Mouse (Mus musculus) telencephalon, adult 2 months (tissue): ENCODE results near the gene Pdp2.
A peak's percentile ranks its signal among the peaks of the same experiment; 100 is the strongest.
"Not testable (repeated sequence)": the region's sequence is repeated elsewhere in the genome, so short reads cannot be mapped to it uniquely, and the experiment has no call there.

Experiments used
- DNase-seq: peaks from one replicate; pipeline ENCODE4 v3.0.0-alpha.2; 2011; ENCODE audit warnings: low read depth, low spot score

The Pdp2 gene

GRCm38 (mm10) chr8:104591133-104591834, at the start of gene Pdp2:
Pdp2 (plus strand) TSS chr8:104591451.
- DNase-seq: peak; percentile 91

GRCm38 (mm10) chr8:104541515-104541880, 49.8 kb upstream of the Pdp2 start:
- no peak for DNase-seq

- DNase-seq: peak; percentile 92
These were observed 49.1 kb upstream of the Pdp2 start for GRCm38 (mm10) chr8:104542160-104542559.

GRCm38 (mm10) chr8:104543440-104544045, 47.7 kb upstream of the Pdp2 start:
- DNase-seq: no peak

- DNase-seq: no peak
These were observed 36.1 kb upstream of the Pdp2 start for GRCm38 (mm10) chr8:104555191-104555590.

- no peak for DNase-seq
These were observed 34.0 kb upstream of the Pdp2 start for GRCm38 (mm10) chr8:104557226-104557625.

GRCm38 (mm10) chr8:104560731-104561130, 30.5 kb upstream of the Pdp2 start:
- DNase-seq: no peak

GRCm38 (mm10) chr8:104564633-104565456, 26.4 kb upstream of the Pdp2 start:
- peak; percentile 85 for DNase-seq

- no peak for DNase-seq
These were observed 25.8 kb upstream of the Pdp2 start for GRCm38 (mm10) chr8:104565457-104565798.

- no peak for DNase-seq
These were observed 21.7 kb upstream of the Pdp2 start for GRCm38 (mm10) chr8:104569559-104569958.

- DNase-seq: peak; percentile 64
These were observed 20.6 kb upstream of the Pdp2 start for GRCm38 (mm10) chr8:104570436-104571343.

GRCm38 (mm10) chr8:104576820-104577219, 14.4 kb upstream of the Pdp2 start:
- no peak for DNase-seq

- DNase-seq: not testable (repeated sequence)
These were observed 13.6 kb upstream of the Pdp2 start for GRCm38 (mm10) chr8:104577606-104578005.

- DNase-seq: no peak
These were observed 6.7 kb upstream of the Pdp2 start for GRCm38 (mm10) chr8:104584522-104584921.

- no peak for DNase-seq
These were observed 967 bp upstream of the Pdp2 start for GRCm38 (mm10) chr8:104590284-104590683.

- DNase-seq: no peak
These were observed 605 bp downstream of the Pdp2 start for GRCm38 (mm10) chr8:104591856-104592255.

GRCm38 (mm10) chr8:104592566-104592965, 1.3 kb downstream of the Pdp2 start:
- no peak for DNase-seq

- no peak for DNase-seq
These were observed 2.5 kb downstream of the Pdp2 start for GRCm38 (mm10) chr8:104593536-104594325.

GRCm38 (mm10) chr8:104594611-104595362, 3.5 kb downstream of the Pdp2 start:
- DNase-seq: no peak
